Mouse (Mus musculus) urinary bladder, postnatal 10 days (tissue): ENCODE measurements around the gene Tecpr1.

ENCODE experiments used
- DNase-seq: peaks from one replicate; pipeline ENCODE4 v3.0.0; 2022; ENCODE audit warnings: low spot score

Tecpr1 gene

DNA sequence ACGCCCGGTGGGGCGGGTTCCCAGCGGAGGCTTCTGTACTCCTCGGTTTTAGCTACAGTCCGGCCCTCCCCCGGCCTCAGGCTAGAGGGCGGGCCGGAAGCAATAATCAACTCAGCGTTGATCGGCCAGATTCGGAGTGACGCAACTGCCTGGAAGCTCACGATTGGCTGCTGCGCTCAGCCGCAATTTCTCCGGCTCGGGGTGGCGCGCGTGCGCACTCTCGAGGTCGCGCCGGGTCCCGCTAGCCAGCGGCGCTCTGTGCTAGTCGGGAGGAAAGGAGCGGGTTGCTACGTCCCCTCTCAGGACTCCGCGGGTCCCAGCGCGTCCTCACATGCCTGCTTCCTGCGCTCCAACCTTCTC, at the start of gene Tecpr1:
Gene Tecpr1, minus strand, starts transcription at position 113 of the 360 bp plus-strand sequence.
- peak; percentile 71 for DNase-seq

GRCm38 (mm10) chr5:144271772-144272171, 48.4 kb upstream of the Tecpr1 start:
- no peak for DNase-seq

- no peak for DNase-seq
Observed at GRCm38 (mm10) chr5:144271118-144271517, 47.7 kb upstream of the Tecpr1 start.

DNA sequence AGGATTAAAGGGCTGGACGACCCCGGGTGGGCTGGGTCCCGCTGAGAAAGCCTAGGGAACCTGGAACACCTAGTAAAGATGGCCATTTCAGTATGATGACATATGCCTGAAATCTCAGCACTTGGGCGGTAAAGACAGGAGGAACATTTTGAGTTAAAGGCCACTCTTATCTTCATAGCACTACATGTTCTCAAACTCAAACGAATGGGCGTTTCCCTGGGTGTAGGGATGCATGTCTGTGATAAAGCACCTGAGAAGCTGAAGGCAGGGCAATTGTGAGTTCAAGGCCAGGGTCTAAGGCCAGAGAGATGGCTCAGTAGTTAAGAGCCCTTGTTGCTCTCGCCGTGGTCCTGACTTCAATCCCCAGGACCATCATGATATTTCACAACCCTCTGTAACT, 47.0 kb upstream of the Tecpr1 start:
- no peak for DNase-seq

DNA sequence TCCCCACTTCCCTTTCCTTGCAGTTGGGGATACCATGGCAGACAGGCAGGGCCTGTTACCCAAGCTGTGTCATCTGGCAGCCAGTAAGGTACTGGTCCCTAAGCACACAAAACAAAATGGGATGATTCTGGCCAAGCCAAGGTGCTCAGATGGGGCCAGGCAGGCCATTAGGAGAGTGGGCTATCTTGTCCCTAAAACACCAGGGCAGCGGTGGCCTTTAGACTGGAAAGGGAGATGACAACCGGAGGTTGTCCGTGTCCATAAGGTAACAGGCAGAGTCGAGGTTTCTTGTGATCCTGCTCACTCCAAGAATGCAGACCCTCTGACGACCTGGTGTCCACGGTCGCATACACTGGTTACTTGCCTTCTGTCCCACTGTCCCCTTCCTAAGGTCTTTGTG, 46.5 kb upstream of the Tecpr1 start:
- no peak for DNase-seq

DNA sequence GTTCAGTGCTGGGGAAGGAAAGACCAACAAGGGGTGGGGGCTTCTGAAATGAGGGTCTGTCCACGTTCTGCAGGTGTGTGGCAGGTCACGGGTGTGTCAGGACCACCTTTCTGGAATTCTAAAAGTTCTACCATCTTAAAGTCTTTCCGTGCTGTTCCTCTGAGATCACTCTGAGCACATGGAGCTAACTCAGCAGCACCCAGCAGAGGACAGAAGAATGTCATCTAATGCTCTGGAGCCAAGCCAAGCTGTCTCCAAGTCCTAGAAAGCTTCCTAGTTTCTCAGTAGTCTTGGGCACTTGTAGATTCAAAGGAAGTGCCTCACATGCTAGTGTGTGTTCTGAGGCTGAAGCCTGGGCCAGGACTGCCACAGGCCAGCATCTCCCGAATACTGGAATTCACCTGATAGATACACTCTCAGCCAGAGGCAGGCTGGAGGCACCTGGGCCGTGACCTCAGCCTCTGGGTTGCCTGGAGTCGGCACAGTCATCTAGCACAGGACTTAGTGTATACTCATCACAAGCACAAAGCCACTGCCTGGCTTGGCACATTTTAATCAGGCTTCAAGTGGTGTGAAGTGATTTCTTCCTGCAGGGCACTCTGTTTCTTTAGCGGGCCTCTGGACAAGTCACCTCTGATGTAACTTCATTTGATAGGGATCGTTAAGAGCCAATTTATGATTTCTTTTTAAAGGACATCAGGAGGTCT, 44.3 kb upstream of the Tecpr1 start:
- DNase-seq, result no peak

DNA sequence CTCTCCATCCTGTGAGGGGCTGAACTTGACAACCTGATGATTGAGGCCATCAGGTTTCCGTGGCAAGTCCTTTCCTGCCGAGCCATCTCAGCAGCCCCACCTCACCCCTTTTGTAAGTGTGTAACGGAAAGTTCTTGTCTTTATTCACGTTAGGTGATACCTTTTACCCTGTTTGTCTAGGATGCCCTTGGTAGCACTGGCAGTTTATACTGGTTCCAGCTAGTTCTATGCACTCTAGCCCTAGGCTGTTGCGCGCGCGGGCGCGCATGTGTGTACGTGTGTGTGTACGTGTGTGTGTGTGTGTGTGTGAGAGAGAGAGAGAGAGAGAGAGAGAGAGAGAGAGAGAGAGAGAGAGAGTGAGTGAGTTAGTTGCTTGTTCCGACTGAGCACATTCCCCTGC, 40.1 kb upstream of the Tecpr1 start:
- DNase-seq, result no peak

DNA sequence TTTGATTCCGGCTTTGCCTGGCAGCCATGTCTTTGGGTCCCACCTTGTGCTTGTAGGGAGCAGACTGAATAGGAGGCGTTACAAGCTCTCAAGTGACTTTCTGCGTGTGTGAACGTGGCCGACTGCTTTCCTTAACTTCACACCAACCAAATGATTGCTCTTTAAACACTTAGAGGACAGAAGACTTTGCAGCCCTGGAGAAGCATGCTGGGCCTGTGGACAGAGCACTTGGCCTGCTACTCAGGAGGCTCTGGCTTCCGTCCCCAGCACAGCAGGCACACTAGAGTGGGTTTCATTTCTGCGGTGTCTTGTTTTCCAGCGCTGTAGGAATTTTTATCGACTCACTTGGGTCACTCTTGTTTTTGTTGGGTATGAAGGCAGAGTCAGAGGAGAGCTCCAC, 39.7 kb upstream of the Tecpr1 start:
- DNase-seq, result no peak

- no peak for DNase-seq
Observed at GRCm38 (mm10) chr5:144261829-144262228, 38.4 kb upstream of the Tecpr1 start.

DNA sequence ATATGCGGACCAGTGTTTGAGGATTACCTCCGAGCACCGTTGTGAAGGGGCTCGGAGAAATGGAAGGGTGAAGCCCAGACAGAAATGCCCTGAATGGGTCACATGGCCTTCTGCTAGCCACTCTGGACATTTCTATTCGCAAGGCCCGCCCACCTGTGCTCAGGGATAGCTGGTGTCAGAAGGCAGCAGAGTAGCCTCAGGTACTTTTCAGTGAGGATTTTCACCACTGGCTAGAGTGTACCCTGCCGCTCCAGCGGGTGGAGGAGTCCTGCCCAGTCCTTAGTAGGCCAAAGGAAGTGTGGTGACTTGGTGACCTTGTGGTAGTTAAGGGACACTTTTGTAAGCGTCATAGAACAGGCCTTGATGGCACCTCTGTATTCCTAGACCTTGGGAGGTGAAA, 37.9 kb upstream of the Tecpr1 start:
- DNase-seq, result no peak

GRCm38 (mm10) chr5:144260464-144260863, 37.0 kb upstream of the Tecpr1 start:
- no peak for DNase-seq

DNA sequence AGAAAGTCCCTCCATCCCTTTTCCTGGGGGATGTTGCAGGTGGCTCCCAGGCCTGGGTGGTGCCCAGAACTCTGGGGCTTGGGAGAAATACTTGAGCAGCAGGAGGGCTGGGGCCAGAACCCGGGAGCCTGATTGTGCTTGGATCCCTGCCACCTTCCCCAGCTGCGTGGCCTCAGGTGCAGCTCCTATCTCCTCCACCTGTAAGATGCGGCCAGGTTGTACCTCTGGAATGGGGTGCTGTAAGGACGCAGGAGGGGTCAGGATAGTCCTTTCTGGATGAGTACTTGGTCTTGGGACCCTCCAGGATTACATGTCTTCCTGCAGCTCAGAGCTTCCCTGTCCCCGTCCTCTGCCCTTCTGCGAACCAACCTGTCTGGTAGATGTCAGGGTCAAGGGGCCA, 35.8 kb upstream of the Tecpr1 start:
- DNase-seq, result no peak

DNA sequence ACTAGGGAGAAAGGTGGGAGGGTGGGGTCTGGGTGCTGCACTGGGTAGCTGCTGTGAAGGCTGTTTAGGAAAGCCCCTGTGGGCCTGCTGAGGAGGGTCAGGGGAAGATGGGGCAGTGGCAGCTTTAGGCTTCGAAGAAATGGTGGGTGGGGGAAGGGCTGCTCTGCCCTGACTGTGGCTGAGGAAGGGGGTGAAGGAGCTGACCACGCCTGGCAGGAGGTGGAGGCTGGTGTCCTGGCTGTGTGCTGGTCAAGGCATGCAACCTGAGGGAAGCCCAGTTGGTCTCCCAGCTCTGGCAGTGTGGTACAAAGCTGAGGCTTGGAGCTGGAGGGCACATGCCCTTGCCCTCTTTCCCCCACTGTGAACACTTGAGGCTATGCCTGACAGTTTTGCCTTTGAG, 35.3 kb upstream of the Tecpr1 start:
- no peak for DNase-seq

GRCm38 (mm10) chr5:144258131-144258611, 34.8 kb upstream of the Tecpr1 start:
- no peak for DNase-seq

DNA sequence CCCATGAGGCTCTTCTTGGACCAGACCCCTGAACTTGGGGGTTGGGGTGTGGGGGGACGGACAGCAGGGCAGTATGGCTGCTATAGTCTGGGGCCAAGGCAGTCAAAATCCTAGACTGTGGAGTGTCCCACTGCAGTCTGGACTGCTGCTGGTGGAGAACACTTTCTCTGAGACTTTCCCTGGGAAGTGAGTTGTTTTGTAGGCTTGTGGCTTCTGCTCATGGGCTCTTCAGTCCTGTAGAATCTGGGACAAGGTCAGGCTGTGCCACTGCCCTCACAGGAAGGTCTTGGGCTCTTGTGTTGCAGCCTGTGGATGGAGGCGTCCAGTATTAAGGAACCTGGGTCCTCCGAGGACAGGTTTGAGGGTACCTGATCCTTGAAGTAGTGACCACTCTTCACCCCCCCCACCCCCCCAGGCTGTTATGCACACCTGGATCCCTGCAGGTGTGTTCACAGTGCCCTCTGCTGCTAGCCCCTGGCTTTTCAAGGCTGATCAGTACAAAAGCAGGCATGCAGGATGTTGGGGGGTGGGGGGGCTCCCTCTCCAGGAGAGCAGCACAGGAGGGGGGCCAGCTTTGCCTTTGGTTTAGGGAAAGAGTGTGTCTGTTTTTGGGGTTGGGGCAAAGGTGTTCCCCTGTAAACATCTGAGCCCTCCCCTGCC, 34.2 kb upstream of the Tecpr1 start:
- DNase-seq, result no peak

DNA sequence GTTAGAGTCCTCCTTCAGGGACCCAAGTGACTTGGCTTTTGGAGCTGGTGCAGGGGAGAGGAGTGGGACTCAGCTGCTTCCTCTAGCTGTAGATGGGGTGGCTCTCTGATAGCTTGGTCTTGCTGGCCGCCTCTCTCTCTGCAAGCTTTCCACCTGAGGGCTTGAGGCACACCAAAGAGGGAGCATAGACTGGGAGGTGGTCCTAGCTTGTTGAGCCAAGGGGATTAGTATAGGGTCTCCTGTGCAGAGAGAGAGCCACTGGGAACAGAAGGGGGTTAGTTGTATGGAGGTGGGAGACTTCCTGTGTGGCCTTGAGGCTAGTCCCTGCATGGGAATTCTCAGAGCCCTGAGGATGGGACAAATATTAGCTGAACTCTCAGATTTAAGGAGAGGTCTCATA, 33.5 kb upstream of the Tecpr1 start:
- no peak for DNase-seq

DNA sequence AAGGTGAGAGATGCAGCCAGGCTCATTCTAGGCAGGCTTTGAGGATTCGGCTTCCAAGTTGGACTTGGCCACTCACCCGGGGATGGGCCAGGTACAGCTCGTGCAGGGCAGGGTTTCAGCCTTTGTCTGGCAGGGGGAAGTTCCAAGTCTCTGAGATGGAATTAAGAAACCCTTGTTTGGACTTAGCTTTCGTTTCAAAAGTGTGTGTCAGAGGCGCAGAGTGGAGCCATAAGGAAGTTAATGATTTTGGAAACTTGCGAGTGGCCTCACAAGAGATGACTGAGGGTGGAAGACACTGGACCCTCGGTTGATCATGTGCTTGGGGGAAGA, 33.1 kb upstream of the Tecpr1 start:
- DNase-seq, result no peak

- DNase-seq, result no peak
Observed at GRCm38 (mm10) chr5:144255632-144256540, 32.5 kb upstream of the Tecpr1 start.

DNA sequence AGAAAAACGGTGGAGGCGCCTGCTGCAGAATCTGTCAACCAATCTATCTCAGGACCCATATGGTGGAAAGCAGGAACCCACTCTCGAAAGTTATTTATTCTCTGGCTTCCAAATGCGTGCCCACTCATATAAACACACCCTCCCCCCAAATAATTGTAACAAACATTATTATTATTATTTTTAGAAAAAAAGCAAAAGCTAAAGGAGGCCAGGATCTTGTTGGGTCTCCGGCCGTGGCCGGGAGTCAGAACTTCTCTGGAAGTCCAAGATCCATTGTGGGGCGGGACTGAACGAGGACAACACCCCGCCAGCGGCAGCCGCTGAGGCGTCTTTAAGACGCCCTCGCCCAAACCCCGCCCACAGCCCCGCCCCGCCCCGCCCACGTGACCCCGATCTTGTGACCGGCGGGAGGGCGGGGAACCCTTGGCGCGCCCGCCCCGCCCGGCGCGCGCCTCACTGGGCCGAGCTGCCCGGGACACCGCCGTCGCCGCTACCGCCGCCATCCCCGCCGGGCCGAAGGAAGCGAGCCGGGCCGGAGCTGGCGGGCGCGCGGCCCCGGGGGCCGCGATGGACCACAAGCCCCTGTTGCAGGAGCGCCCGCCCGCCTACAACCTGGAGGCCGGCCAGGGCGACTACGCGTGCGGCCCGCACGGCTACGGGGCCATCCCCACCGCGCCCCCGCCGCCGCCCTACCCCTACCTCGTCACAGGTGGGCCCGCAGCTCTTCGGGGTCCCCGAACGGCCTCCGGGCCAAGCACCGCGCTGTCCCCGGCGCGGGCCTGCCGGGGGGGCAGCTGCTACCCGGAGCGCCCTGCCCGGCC, 31.6 kb upstream of the Tecpr1 start:
- DNase-seq, result no peak

GRCm38 (mm10) chr5:144254122-144254810, 30.9 kb upstream of the Tecpr1 start:
- DNase-seq, result no peak

DNA sequence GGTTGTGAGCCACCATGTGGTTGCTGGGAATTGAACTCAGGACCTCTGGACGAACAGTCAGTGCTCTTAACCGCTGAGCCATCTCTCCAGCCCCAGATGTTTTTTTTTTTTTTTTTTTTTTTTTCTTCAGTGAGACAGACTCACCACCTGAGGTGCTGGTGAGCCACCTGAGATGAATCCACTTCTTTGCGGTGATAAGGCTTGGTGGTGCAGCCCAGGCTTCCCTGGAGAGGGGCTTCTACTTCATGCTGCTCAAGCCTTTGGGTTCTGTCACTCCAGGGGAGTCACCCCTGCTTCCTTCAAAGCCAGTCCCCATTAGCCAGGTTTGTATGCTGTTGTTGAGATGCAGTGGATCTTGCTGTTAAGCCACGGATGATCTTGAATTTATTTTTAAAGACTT, 29.8 kb upstream of the Tecpr1 start:
- DNase-seq, result no peak
